Mouse (Mus musculus) thymus, adult 2 months (tissue): ENCODE data around the gene Scamp2. TPM values are rescaled to one million over a fixed set of nuclear protein-coding genes. Genes with fewer than 3 reads are reported as not detected.

Experiments used
- DNase-seq: peaks from one replicate; pipeline ENCODE4 v3.0.0; 2021
- H3K27ac ChIP-seq: fragments of 200-500 bp; 2 replicates; pipeline ENCODE4 v1.5.1; 2012; ENCODE audit warnings: low read length, control low read depth; ENCODE audit not compliant: control insufficient read depth, insufficient read depth
- H3K27me3 ChIP-seq: fragments of 200-500 bp; 2 replicates; pipeline ENCODE4 v1.6.1; 2012; ENCODE audit warnings: mild to moderate bottlenecking, low read length, moderate library complexity, mixed read lengths; ENCODE audit not compliant: control insufficient read depth, insufficient read depth
- H3K36me3 ChIP-seq: fragments of 200-500 bp; 2 replicates; pipeline ENCODE4 v1.6.1; 2012; ENCODE audit warnings: mild to moderate bottlenecking, low read length, moderate library complexity; ENCODE audit not compliant: control insufficient read depth, insufficient read depth
- H3K4me1 ChIP-seq: fragments of 200-500 bp; replicated peaks from 2 replicates; pipeline ENCODE4 v1.6.1; 2012; ENCODE audit warnings: low read length; ENCODE audit not compliant: control insufficient read depth, insufficient read depth
- H3K4me3 ChIP-seq: fragments of 200-500 bp; 2 replicates; pipeline ENCODE4 v1.5.1; 2012; ENCODE audit warnings: mild to moderate bottlenecking, low read length, control low read depth, moderate library complexity; ENCODE audit not compliant: control insufficient read depth, insufficient read depth
- CTCF ChIP-seq: fragments of 200-500 bp; IDR thresholded peaks from 2 replicates; pipeline ENCODE4 v1.5.1; 2012; ENCODE audit warnings: mild to moderate bottlenecking, control low read depth, low read length, moderate library complexity, borderline replicate concordance; ENCODE audit not compliant: control insufficient read depth, poor library complexity, insufficient read depth; ENCODE audit errors: extremely low read depth
- POLR2A ChIP-seq: fragments of 200-500 bp; IDR thresholded peaks from 2 replicates; pipeline ENCODE4 v1.6.1; 2012; ENCODE audit warnings: mild to moderate bottlenecking, low read length, control low read depth, moderate library complexity; ENCODE audit not compliant: control insufficient read depth, poor library complexity, insufficient read depth; ENCODE audit errors: extremely low read depth
- WGBS: fragments of 180-500 bp; shearing (Covaris S2); methylation state at CpG from one replicate; pipeline ENCODE4 v1.1.7; 2018; 5-methylcytosine and 5-hydroxymethylcytosine counted together
- polyA plus RNA-seq: library from polyadenylated mRNA; depleted of rRNA; stranded (reverse); fragments of >200 nt; gene quantifications from 2 replicates; pipeline ENCODE4 v1.2.3, GENCODE M21; 2012; rRNA removed

Scamp2 gene
- polyA plus RNA-seq, 1 experiment: 134 TPM

- peaks cover 24% of the 10 kb centered on the region for H3K36me3 ChIP-seq
- H3K4me1 ChIP-seq: peaks cover 50% of the 10 kb centered on the region
- H3K4me3 ChIP-seq: no peak overlapping the region
- 35% methylated on average over 4 of the region's 4 CpGs for WGBS
- no peak for TF ChIP-seq POLR2A
- TF ChIP-seq CTCF: no peak
- no peaks in the 10 kb centered on the region for H3K27me3 ChIP-seq
- H3K27ac ChIP-seq: peak overlapping the region; percentile 20; the same call in 1 of the 2 replicates
- peak; percentile 51 for DNase-seq
These were observed 72.8 kb downstream of the Scamp2 start for GRCm38 (mm10) chr9:57633481-57634024.

DNA sequence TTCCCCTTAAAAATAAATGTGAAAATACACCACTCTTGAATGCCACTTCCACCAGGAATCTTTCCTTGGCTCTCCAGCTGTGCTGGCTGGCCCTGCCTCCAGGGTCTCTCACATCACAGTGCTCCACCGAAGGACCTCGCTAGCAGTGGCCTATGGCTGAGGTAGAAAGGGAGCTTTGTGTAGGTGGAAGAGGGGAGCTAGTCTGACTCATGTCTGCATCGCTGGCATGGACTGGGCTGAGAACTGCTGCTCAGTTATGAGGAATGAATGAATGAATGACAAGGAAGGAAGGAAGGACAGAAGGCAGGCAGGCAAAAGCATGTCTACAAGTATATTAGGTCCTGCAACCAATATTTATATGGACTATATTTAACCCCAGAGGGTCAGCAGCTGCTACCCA, 76.5 kb downstream of the Scamp2 start:
- Histone ChIP-seq H3K27me3 (no peaks in the 10 kb centered on the region), H3K27ac (peak overlapping the region; percentile 90; the same call in 1 of the 2 replicates), H3K4me3 (no peak overlapping the region), H3K36me3 (no peaks in the 10 kb centered on the region; the same call in 1 of the 2 replicates), H3K4me1 (peaks cover 75% of the 10 kb centered on the region)
- no peak for DNase-seq
- TF ChIP-seq CTCF: no peak
- TF ChIP-seq POLR2A: no peak
- 39% methylated on average over 3 of the region's 3 CpGs for WGBS

- DNase-seq: peak; percentile 47
- 3% methylated on average over 6 of the region's 6 CpGs for WGBS
- H3K36me3 ChIP-seq: no peaks in the 10 kb centered on the region; the same call in 1 of the 2 replicates
- H3K27ac ChIP-seq: peak overlapping the region; percentile 90
- H3K4me1 ChIP-seq: peaks cover 81% of the 10 kb centered on the region
- H3K4me3 ChIP-seq: 0 out of 2 replicates have a peak overlapping the region, but pooled peaks have one; percentile 6
- TF ChIP-seq POLR2A (no peak), CTCF (no peak)
- H3K27me3 ChIP-seq: no peaks in the 10 kb centered on the region
These were observed 77.1 kb downstream of the Scamp2 start for GRCm38 (mm10) chr9:57637741-57638322.

Other genes with a start within 250 kb of the Scamp2 start
- 73.8 and 82.9 TPM in 2 replicates for gene Ppcdc, start 120.8 kb upstream of the Scamp2 start, polyA plus RNA-seq
- 9.3 and 12.1 TPM in 2 replicates for gene Scamp5, start 92.9 kb upstream of the Scamp2 start, polyA plus RNA-seq
- 0.26 and 0.75 TPM in 2 replicates for gene Rpp25, start 56.9 kb upstream of the Scamp2 start, polyA plus RNA-seq
- gene Cox5a, start 39.7 kb upstream of the Scamp2 start, polyA plus RNA-seq: 376 and 397 TPM in 2 replicates
- 9.8 and 10.4 TPM in 2 replicates for gene Fam219b, start 23.4 kb upstream of the Scamp2 start, polyA plus RNA-seq
- gene Mpi, start 8.2 kb upstream of the Scamp2 start, polyA plus RNA-seq: 39.1 and 54.3 TPM in 2 replicates
- 65.7 and 71.9 TPM in 2 replicates for gene Ulk3, start 28.5 kb downstream of the Scamp2 start, polyA plus RNA-seq
- gene Cplx3, start 45.3 kb downstream of the Scamp2 start, polyA plus RNA-seq: 0.04 and 0.34 TPM in 2 replicates
- gene Lman1l, start 59.8 kb downstream of the Scamp2 start, polyA plus RNA-seq: 0.20 and 0.26 TPM in 2 replicates
- gene Csk, start 92.7 kb downstream of the Scamp2 start, polyA plus RNA-seq: 245 and 301 TPM in 2 replicates
- gene Cyp1a2, start 122.8 kb downstream of the Scamp2 start, polyA plus RNA-seq: 1.1 and 2.5 TPM in 2 replicates
- gene Cyp1a1, start 127.0 kb downstream of the Scamp2 start, polyA plus RNA-seq: 0.15 and 0.24 TPM in 2 replicates
- gene Edc3, start 147.6 kb downstream of the Scamp2 start, polyA plus RNA-seq: 31.4 and 31.7 TPM in 2 replicates
- gene Clk3, start 204.9 kb downstream of the Scamp2 start, polyA plus RNA-seq: 597 and 762 TPM in 2 replicates